Mouse (Mus musculus) small intestine, adult 2 months (tissue): ENCODE results near the gene Mgea5. TPM values are rescaled to one million over a fixed set of nuclear protein-coding genes. Genes with fewer than 3 reads are reported as not detected.

Experiments
- H3K27ac ChIP-seq: fragments of 200-500 bp; 2 replicates; pipeline ENCODE4 v1.5.1; 2012; ENCODE audit warnings: low read depth, low read length, control low read depth, inconsistent platforms; ENCODE audit not compliant: insufficient read depth
- H3K27me3 ChIP-seq: fragments of 200-500 bp; 2 replicates; pipeline ENCODE4 v1.6.1; 2012; ENCODE audit warnings: mild to moderate bottlenecking, moderate library complexity, low read length, inconsistent platforms; ENCODE audit not compliant: control insufficient read depth, insufficient read depth
- H3K36me3 ChIP-seq: fragments of 200-500 bp; 2 replicates; pipeline ENCODE4 v1.6.1; 2012; ENCODE audit warnings: mild to moderate bottlenecking, low read length, control low read depth, inconsistent platforms; ENCODE audit not compliant: control insufficient read depth, insufficient read depth
- H3K4me1 ChIP-seq: fragments of 200-500 bp; 2 replicates; pipeline ENCODE4 v1.6.1; 2012; ENCODE audit warnings: low read length, inconsistent platforms, mixed read lengths; ENCODE audit not compliant: control insufficient read depth, insufficient read depth, insufficient read length
- H3K4me3 ChIP-seq: fragments of 200-500 bp; 2 replicates; pipeline ENCODE4 v1.5.1; 2012; ENCODE audit warnings: low read depth, mild to moderate bottlenecking, control low read depth, inconsistent platforms, low read length, moderate library complexity
- CTCF ChIP-seq: fragments of 200-500 bp; IDR thresholded peaks from 2 replicates; pipeline ENCODE4 v1.5.1; 2012; ENCODE audit warnings: low read depth, mild to moderate bottlenecking, control low read depth, inconsistent platforms, low read length, moderate library complexity, mixed read lengths; ENCODE audit not compliant: insufficient replicate concordance, insufficient read length; ENCODE audit errors: extremely low read depth
- POLR2A ChIP-seq: fragments of 200-500 bp; IDR thresholded peaks from 2 replicates; pipeline ENCODE4 v1.6.1; 2012; ENCODE audit warnings: low read depth, mild to moderate bottlenecking, control low read depth, inconsistent platforms, low read length, moderate library complexity
- WGBS: fragments of 180-500 bp; shearing (Covaris S2); methylation state at CpG from one replicate; pipeline ENCODE4 v1.1.7; 2018; 5-methylcytosine and 5-hydroxymethylcytosine counted together
- polyA plus RNA-seq: library from polyadenylated mRNA; depleted of rRNA; stranded (reverse); fragments of >200 nt; gene quantifications from 2 replicates; pipeline ENCODE4 v1.2.3, GENCODE M21; 2012

The Mgea5 gene
- polyA plus RNA-seq, 1 experiment, result 8.3 TPM

- no peak overlapping the region for H3K27ac ChIP-seq
- H3K36me3 ChIP-seq, result no peaks in the 10 kb centered on the region
- 43% methylated on average over 3 of the region's 3 CpGs for WGBS
- TF ChIP-seq CTCF, result no peak
- no peak for TF ChIP-seq POLR2A
- H3K27me3 ChIP-seq, result no peaks in the 10 kb centered on the region
- H3K4me3 ChIP-seq, result no peak overlapping the region
- peaks cover 7% of the 10 kb centered on the region; the same call in 1 of the 2 replicates for H3K4me1 ChIP-seq
Measured at GRCm38 (mm10) chr19:45785470-45785869, 1.8 kb upstream of the Mgea5 start.

- WGBS, result 29% methylated on average over 17 of the region's 17 CpGs
- peaks cover 8% of the 10 kb centered on the region for H3K4me1 ChIP-seq
- H3K27me3 ChIP-seq, result no peaks in the 10 kb centered on the region
- H3K27ac ChIP-seq, result peak overlapping the region; percentile 43; the same call in 1 of the 2 replicates
- peaks cover 6% of the 10 kb centered on the region; the same call in 1 of the 2 replicates for H3K36me3 ChIP-seq
- peak overlapping the region; percentile 55 for H3K4me3 ChIP-seq
- no peak for TF ChIP-seq CTCF
- TF ChIP-seq POLR2A, result no peak
Measured at GRCm38 (mm10) chr19:45783933-45784576, 418 bp upstream of the Mgea5 start.

GRCm38 (mm10) chr19:45782315-45783001 is 1.2 kb downstream of the Mgea5 start:
- H3K4me1 ChIP-seq, result peaks cover 8% of the 10 kb centered on the region
- TF ChIP-seq POLR2A (no peak), CTCF (no peak)
- under 1% methylated on average over 36 of the region's 36 CpGs for WGBS
- H3K27me3 ChIP-seq, result no peaks in the 10 kb centered on the region
- peak overlapping the region; percentile 91 for H3K27ac ChIP-seq
- peak overlapping the region; percentile 96 for H3K4me3 ChIP-seq
- H3K36me3 ChIP-seq, result peaks cover 17% of the 10 kb centered on the region

DNA sequence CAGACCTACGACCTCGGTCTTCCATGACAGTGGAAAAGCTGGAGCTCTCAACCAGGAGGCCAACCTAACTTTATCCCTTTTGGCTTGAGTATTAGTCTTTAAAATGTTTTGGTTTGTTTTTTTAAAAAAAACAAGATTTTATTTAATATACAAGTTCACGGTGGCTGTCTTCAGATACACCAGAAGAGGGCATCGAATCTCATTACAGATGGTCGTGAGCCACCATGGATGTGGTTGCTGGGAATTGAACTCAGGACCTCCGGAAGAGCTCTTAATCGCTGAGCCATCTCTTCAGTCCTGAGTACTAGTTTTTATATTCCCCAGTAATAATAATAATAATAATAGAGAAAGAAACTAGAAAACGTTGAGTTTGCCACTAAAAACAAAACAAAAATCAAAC is 2.0 kb downstream of the Mgea5 start:
- Histone ChIP-seq H3K27ac (no peak overlapping the region), H3K4me3 (no peak overlapping the region), H3K27me3 (no peaks in the 10 kb centered on the region), H3K4me1 (peaks cover 8% of the 10 kb centered on the region), H3K36me3 (peaks cover 24% of the 10 kb centered on the region)
- 38% methylated on average over 8 of the region's 8 CpGs for WGBS
- no peak for TF ChIP-seq POLR2A
- no peak for TF ChIP-seq CTCF

- no peaks in the 10 kb centered on the region for H3K27me3 ChIP-seq
- no peak overlapping the region; the same call in 1 of the 2 replicates for H3K4me3 ChIP-seq
- H3K36me3 ChIP-seq, result peaks cover 33% of the 10 kb centered on the region
- no peak overlapping the region for H3K27ac ChIP-seq
- WGBS, result 70% methylated on average over 13 of the region's 13 CpGs
- H3K4me1 ChIP-seq, result peaks cover 8% of the 10 kb centered on the region
- no peak for TF ChIP-seq CTCF
- no peak for TF ChIP-seq POLR2A
Measured at GRCm38 (mm10) chr19:45780350-45780915, 3.2 kb downstream of the Mgea5 start.

DNA sequence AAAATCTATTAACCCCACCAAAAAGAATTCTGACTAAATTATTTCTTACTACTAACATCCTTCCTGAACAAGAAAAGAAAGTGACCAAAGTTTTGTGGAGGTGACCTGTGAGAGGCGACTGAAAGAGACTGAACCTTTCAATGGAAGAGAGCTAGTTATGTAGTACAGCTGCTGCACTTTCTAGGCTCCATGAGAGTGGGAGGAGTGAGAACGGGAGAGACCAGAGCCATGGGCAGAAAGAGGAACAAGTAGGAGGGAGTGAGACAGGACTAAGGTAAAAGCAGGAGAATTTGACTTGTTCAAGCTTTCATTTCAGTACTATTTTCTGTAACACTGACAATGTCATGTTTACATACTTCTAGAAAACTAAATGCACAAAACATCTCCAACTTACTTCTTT is 8.2 kb downstream of the Mgea5 start:
- no peak overlapping the region for H3K27ac ChIP-seq
- peaks cover 76% of the 10 kb centered on the region for H3K36me3 ChIP-seq

DNA sequence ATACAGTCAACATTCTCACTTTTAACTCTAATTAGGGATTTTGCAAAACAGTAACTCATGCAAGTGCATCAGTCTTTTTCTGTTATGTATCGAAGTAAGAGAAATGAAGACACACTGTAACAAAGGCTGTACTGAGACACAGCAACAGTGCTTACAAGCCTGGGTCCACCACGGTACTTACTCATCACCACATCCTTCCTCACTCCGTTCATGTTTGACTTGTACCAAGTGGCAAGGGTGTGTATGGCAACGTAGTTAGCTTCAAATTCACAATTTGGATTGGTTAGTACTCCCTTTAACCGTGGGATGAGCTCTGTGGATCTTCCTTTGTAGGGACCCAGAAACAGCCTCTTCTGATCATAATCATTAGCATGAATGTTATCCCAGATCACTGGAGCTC is 12.1 kb downstream of the Mgea5 start:
- Histone ChIP-seq H3K36me3 (peaks cover 84% of the 10 kb centered on the region), H3K27ac (no peak overlapping the region), H3K4me3 (no peak overlapping the region), H3K27me3 (no peaks in the 10 kb centered on the region), H3K4me1 (no peaks in the 10 kb centered on the region)
- TF ChIP-seq CTCF (no peak), POLR2A (no peak)
- WGBS, result 86% methylated on average over 5 of the region's 5 CpGs

More for the DNA sequence above, 8.2 kb downstream of the Mgea5 start:
- Histone ChIP-seq H3K4me1 (peaks cover 4% of the 10 kb centered on the region), H3K27me3 (no peaks in the 10 kb centered on the region), H3K4me3 (no peak overlapping the region)
- WGBS, result 75% methylated on average over 2 of the region's 2 CpGs
- TF ChIP-seq CTCF, result no peak
